Mouse (Mus musculus) MEL (cell line): Measurements from ENCODE around the gene Tbca. TPM values are rescaled to one million over a fixed set of nuclear protein-coding genes. Genes with fewer than 3 reads are reported as not detected.

Source experiments
- DNase-seq: peaks from one replicate; pipeline ENCODE4 v3.0.0; 2011; ENCODE audit warnings: low read depth, low spot score
- H3K27ac ChIP-seq: 2 replicates; pipeline ENCODE4 v1.5.1; 2012; ENCODE audit warnings: low read depth, mild to moderate bottlenecking, control low read depth, low read length, moderate library complexity; ENCODE audit not compliant: control insufficient read depth
- H3K27me3 ChIP-seq, 2 experiments: fragments of 150-350 bp in 1 of 2; sonication (generic) in 1 of 2; 2 replicates each; pipeline ENCODE4 v1.6.1; 2012; ENCODE audit warnings: low read length in 2 of 2, mild to moderate bottlenecking in 2 of 2, improper control_type of control experiment in 1 of 2, moderate library complexity in 1 of 2; ENCODE audit not compliant: insufficient read depth in 2 of 2, control insufficient read depth in 1 of 2
- H3K36me3 ChIP-seq, 2 experiments: 2 replicates each; pipeline ENCODE4 v1.6.1; 2012 to 2014; ENCODE audit warnings: low read length in 2 of 2, improper control_type of control experiment in 1 of 2, inconsistent platforms in 1 of 2, mild to moderate bottlenecking in 1 of 2; ENCODE audit not compliant: insufficient read depth in 2 of 2, control insufficient read depth in 1 of 2
- H3K4me1 ChIP-seq, 2 experiments: fragments of 150-350 bp in 1 of 2; sonication (generic) in 1 of 2; 2 replicates each; pipeline ENCODE4 v1.6.1; 2012; ENCODE audit warnings: low read length in 2 of 2, improper control_type of control experiment in 1 of 2, mild to moderate bottlenecking in 1 of 2; ENCODE audit not compliant: insufficient read depth in 2 of 2, control insufficient read depth in 1 of 2
- H3K4me3 ChIP-seq, 2 experiments: fragments of 150-350 bp in 1 of 2; sonication (generic) in 1 of 2; 2 replicates each; pipeline ENCODE4 v1.5.1; 2012; ENCODE audit warnings: low read depth in 2 of 2, low read length in 2 of 2, mild to moderate bottlenecking in 2 of 2, moderate library complexity in 2 of 2, control low read depth in 1 of 2, improper control_type of control experiment in 1 of 2; ENCODE audit not compliant: control insufficient read depth in 1 of 2, insufficient read depth in 1 of 2
- H3K79me2 ChIP-seq: 2 replicates; pipeline ENCODE4 v1.6.1; 2012; ENCODE audit warnings: mild to moderate bottlenecking, low read length, moderate library complexity; ENCODE audit not compliant: control insufficient read depth, poor library complexity, insufficient read depth
- H3K9ac ChIP-seq: 2 replicates; pipeline ENCODE4 v1.6.1; 2012; ENCODE audit warnings: low read depth, mild to moderate bottlenecking, control low read depth, low read length, moderate library complexity; ENCODE audit not compliant: control insufficient read depth, poor library complexity, severe bottlenecking
- H3K9me3 ChIP-seq: fragments of 150-350 bp; sonication (generic); replicated peaks from 2 replicates; pipeline ENCODE4 v1.6.1; 2012; ENCODE audit warnings: mild to moderate bottlenecking, low read length, improper control_type of control experiment, moderate library complexity; ENCODE audit not compliant: insufficient read depth
- BHLHE40 ChIP-seq: IDR thresholded peaks from 2 replicates; pipeline ENCODE4 v1.6.1; 2012; ENCODE audit warnings: low read depth, mild to moderate bottlenecking, inconsistent platforms, low read length, improper control_type of control experiment, borderline replicate concordance
- CHD1 ChIP-seq: IDR thresholded peaks from 2 replicates; pipeline ENCODE4 v1.6.1; 2012; ENCODE audit warnings: low read depth, mild to moderate bottlenecking, inconsistent platforms, low read length, improper control_type of control experiment
- CTCF ChIP-seq, 3 experiments: IDR thresholded peaks in 2 of 3; conservative IDR thresholded peaks in 1 of 3; 2 replicates each; pipeline ENCODE4 v1.5.1; 2011 to 2012; ENCODE audit warnings: low read length in 3 of 3, low read depth in 2 of 3, mild to moderate bottlenecking in 2 of 3, improper control_type of control experiment in 1 of 3, inconsistent platforms in 1 of 3, mixed read lengths in 1 of 3, moderate library complexity in 1 of 3; ENCODE audit not compliant: control insufficient read depth in 1 of 3, insufficient read depth in 1 of 3, poor library complexity in 1 of 3, severe bottlenecking in 1 of 3
- E2F4 ChIP-seq: IDR thresholded peaks from 2 replicates; pipeline ENCODE4 v1.6.1; 2011; ENCODE audit warnings: low read depth, low read length, improper control_type of control experiment, borderline replicate concordance
- ELF1 ChIP-seq: IDR thresholded peaks from 2 replicates; pipeline ENCODE4 v1.6.1; 2014; ENCODE audit warnings: low read depth, mild to moderate bottlenecking, inconsistent platforms, low read length, improper control_type of control experiment, moderate library complexity
- GABPA ChIP-seq: IDR thresholded peaks from 2 replicates; pipeline ENCODE4 v1.6.1; 2012; ENCODE audit warnings: low read depth, mild to moderate bottlenecking, inconsistent platforms, low read length, improper control_type of control experiment, moderate library complexity
- GATA1 ChIP-seq: IDR thresholded peaks from 2 replicates; pipeline ENCODE4 v1.6.1; 2011; ENCODE audit warnings: low read depth, low read length, improper control_type of control experiment
- JUND ChIP-seq: IDR thresholded peaks from 2 replicates; pipeline ENCODE4 v1.6.1; 2011; ENCODE audit warnings: low read depth, mild to moderate bottlenecking, improper control_type of control experiment, low read length
- MAX ChIP-seq: IDR thresholded peaks from 2 replicates; pipeline ENCODE4 v1.6.1; 2011; ENCODE audit warnings: low read length, improper control_type of control experiment
- MXI1 ChIP-seq: IDR thresholded peaks from 2 replicates; pipeline ENCODE4 v1.6.1; 2011; ENCODE audit warnings: mild to moderate bottlenecking, low read depth, low read length, improper control_type of control experiment
- MYB ChIP-seq: IDR thresholded peaks from 2 replicates; pipeline ENCODE4 v1.6.1; 2011; ENCODE audit warnings: mild to moderate bottlenecking, low read depth, low read length, improper control_type of control experiment
- NRF1 ChIP-seq: IDR thresholded peaks from 2 replicates; pipeline ENCODE4 v1.6.1; 2014; ENCODE audit warnings: low read depth, mild to moderate bottlenecking, inconsistent platforms, low read length, improper control_type of control experiment, moderate library complexity; ENCODE audit not compliant: poor library complexity, insufficient read depth, severe bottlenecking
- POLR2A ChIP-seq, 2 experiments: IDR thresholded peaks; 2 replicates each; pipeline ENCODE4 v1.6.1; 2011 to 2012; ENCODE audit warnings: low read length in 2 of 2, mild to moderate bottlenecking in 2 of 2, control low read depth in 1 of 2, improper control_type of control experiment in 1 of 2, low read depth in 1 of 2, moderate library complexity in 1 of 2; ENCODE audit not compliant: control insufficient read depth in 1 of 2, insufficient read depth in 1 of 2, poor library complexity in 1 of 2
- POLR2AphosphoS5 ChIP-seq: IDR thresholded peaks from 2 replicates; pipeline ENCODE4 v1.6.1; 2012; ENCODE audit warnings: low read depth, borderline replicate concordance, mild to moderate bottlenecking, inconsistent platforms, low read length, moderate library complexity, mixed read lengths
- RAD21 ChIP-seq: IDR thresholded peaks from 2 replicates; pipeline ENCODE4 v1.6.1; 2011; ENCODE audit warnings: mild to moderate bottlenecking, low read depth, low read length, improper control_type of control experiment
- SMC3 ChIP-seq: IDR thresholded peaks from 2 replicates; pipeline ENCODE4 v1.6.1; 2011; ENCODE audit warnings: low read depth, low read length, improper control_type of control experiment
- UBTF ChIP-seq: IDR thresholded peaks from 2 replicates; pipeline ENCODE4 v1.6.1; 2012; ENCODE audit warnings: low read depth, mild to moderate bottlenecking, inconsistent platforms, low read length, improper control_type of control experiment, moderate library complexity, borderline replicate concordance; ENCODE audit not compliant: insufficient read depth
- USF1 ChIP-seq: IDR thresholded peaks from 2 replicates; pipeline ENCODE4 v1.6.1; 2014; ENCODE audit warnings: low read depth, mild to moderate bottlenecking, inconsistent platforms, low read length, improper control_type of control experiment, moderate library complexity
- ZKSCAN1 ChIP-seq: IDR thresholded peaks from 2 replicates; pipeline ENCODE4 v1.6.1; 2012; ENCODE audit warnings: low read depth, mild to moderate bottlenecking, inconsistent platforms, low read length, improper control_type of control experiment, moderate library complexity
- ZMIZ1 ChIP-seq: IDR thresholded peaks from 2 replicates; pipeline ENCODE4 v1.6.1; 2012; ENCODE audit warnings: low read depth, mild to moderate bottlenecking, inconsistent platforms, low read length, improper control_type of control experiment, moderate library complexity
- polyA plus RNA-seq, 2 experiments: library from polyadenylated mRNA; stranded (reverse) in 1 of 2; unstranded in 1 of 2; fragments of >175 nt in 1 of 2; fragments of >200 nt in 1 of 2; gene quantifications; 2 replicates each; pipeline versions ENCODE4 v1.2.1 to v1.2.4; 2012; ENCODE audit warnings: low replicate concordance in 2 of 2, low read depth in 1 of 2; ENCODE audit not compliant: insufficient read length in 2 of 2, insufficient read depth in 1 of 2, missing spikeins in 1 of 2
- total RNA-seq: library from RNA; depleted of rRNA; stranded (reverse); fragments of 300-350 nt; gene quantifications from 2 replicates; pipeline ENCODE4 v1.2.3, GENCODE M21; 2012

The Tbca gene
- total and polyA plus RNA-seq, 3 experiments: 155 to 263 TPM; not detected in 1

DNA sequence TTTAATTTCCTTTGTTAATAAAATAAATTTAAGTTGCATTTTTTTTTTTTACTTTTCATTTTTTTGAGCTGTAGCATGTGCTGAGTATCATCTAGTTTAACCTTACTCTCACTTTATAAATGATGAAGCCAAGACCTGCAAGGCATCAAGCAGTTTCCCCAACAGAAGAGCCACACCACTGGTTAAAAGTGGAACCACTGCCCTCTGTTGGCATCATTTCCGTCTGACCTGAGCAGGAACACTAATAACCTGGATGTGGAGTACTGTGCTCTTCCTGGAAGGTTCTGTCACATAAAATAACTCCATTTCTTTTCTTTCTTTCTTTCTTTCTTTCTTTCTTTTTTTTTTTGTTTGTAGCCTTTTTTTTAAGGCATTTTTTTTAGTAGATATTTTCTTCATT, 21.0 kb downstream of the Tbca start:
- TF ChIP-seq CTCF (IDR thresholded peaks at IDR 0.05 in 2 of 3, conservative IDR thresholded peaks at IDR 0.05 in 1 of 3; ENCODE audit: control insufficient read depth in 1 of 3, insufficient read depth in 1 of 3, low read depth in 2 of 3, low read length in 3 of 3, poor library complexity in 1 of 3, severe bottlenecking in 1 of 3) (peak in 1 of 3 experiments; percentile 17; a peak in 1 of 6 replicates), ZKSCAN1 (no peak), BHLHE40 (no peak)
- Histone ChIP-seq H3K4me3 (no peak overlapping the region), H3K27ac (no peak overlapping the region), H3K27me3 (no peaks in the 10 kb centered on the region), H3K79me2 (peaks cover 11% of the 10 kb centered on the region), H3K4me1 (no peaks in the 10 kb centered on the region), H3K9me3 (no peaks in the 10 kb centered on the region), H3K36me3 (peaks cover 0 to 3% of the 10 kb centered on the region in 2 experiments; a peak in 3 of 4 replicates), H3K9ac (no peak overlapping the region)
- no peak for DNase-seq

- Histone ChIP-seq H3K27me3 (no peaks in the 10 kb centered on the region), H3K4me3 (no peak overlapping the region), H3K79me2 (peaks cover 13% of the 10 kb centered on the region), H3K9me3 (no peaks in the 10 kb centered on the region), H3K36me3 (peaks cover 0 to 3% of the 10 kb centered on the region in 2 experiments; a peak in 3 of 4 replicates), H3K27ac (no peak overlapping the region), H3K9ac (no peak overlapping the region), H3K4me1 (no peaks in the 10 kb centered on the region)
- no peak for DNase-seq
- TF ChIP-seq USF1 (no peak), GABPA (no peak), RAD21 (no peak), CTCF (IDR thresholded peaks at IDR 0.05 in 2 of 3, conservative IDR thresholded peaks at IDR 0.05 in 1 of 3; ENCODE audit: control insufficient read depth in 1 of 3, insufficient read depth in 1 of 3, low read depth in 2 of 3, low read length in 3 of 3, poor library complexity in 1 of 3, severe bottlenecking in 1 of 3) (no peak)
Measured at GRCm38 (mm10) chr13:94811451-94811850, 22.7 kb downstream of the Tbca start.

- H3K27me3 ChIP-seq: no peaks in the 10 kb centered on the region
- no peak overlapping the region for H3K9ac ChIP-seq
- peaks cover 12% of the 10 kb centered on the region for H3K79me2 ChIP-seq
- no peak overlapping the region for H3K4me3 ChIP-seq
- no peak overlapping the region for H3K27ac ChIP-seq
- no peaks in the 10 kb centered on the region for H3K9me3 ChIP-seq
- TF ChIP-seq SMC3: no peak
- TF ChIP-seq GATA1: no peak
- DNase-seq: no peak
- peaks cover 0 to 1% of the 10 kb centered on the region in 2 experiments; a peak in 2 of 4 replicates for H3K36me3 ChIP-seq
- no peaks in the 10 kb centered on the region for H3K4me1 ChIP-seq
Measured at GRCm38 (mm10) chr13:94813770-94814169, 25.1 kb downstream of the Tbca start.

DNA sequence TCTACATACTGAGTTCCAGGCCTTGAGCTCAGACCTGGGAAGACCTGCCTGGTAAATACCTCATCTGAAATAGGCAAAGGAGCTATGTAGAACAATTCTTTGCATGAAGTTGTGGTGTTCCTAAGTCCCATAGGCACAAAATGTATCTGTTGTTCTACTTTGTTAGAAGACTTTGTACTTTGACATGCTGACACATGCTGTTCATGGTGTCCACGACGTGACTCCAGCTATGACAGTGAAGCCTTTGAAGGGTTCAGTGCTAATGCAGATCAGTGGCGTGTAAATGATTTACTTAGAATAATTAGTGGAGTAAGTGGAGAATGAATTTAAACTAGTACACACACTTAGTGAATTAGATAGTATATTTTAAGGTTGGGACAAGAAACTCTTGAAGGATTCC, 31.8 kb downstream of the Tbca start:
- H3K27ac ChIP-seq: no peak overlapping the region
- H3K9me3 ChIP-seq: no peaks in the 10 kb centered on the region
- H3K4me3 ChIP-seq: no peak overlapping the region
- H3K27me3 ChIP-seq: no peaks in the 10 kb centered on the region
- peaks cover 17% of the 10 kb centered on the region for H3K79me2 ChIP-seq
- no peak for DNase-seq
- H3K36me3 ChIP-seq: peaks cover 2 to 6% of the 10 kb centered on the region in 2 experiments
- 0 out of 4 replicates have a peak, but pooled peaks cover 0 to 2% of the 10 kb centered on the region in 2 experiments for H3K4me1 ChIP-seq
- H3K9ac ChIP-seq: no peak overlapping the region
- no peak for TF ChIP-seq ZMIZ1
- no peak for TF ChIP-seq MXI1
- no peak for TF ChIP-seq ELF1
- no peak for TF ChIP-seq NRF1
- no peak for TF ChIP-seq POLR2AphosphoS5
- no peak for TF ChIP-seq CHD1
- TF ChIP-seq CTCF (IDR thresholded peaks at IDR 0.05 in 2 of 3, conservative IDR thresholded peaks at IDR 0.05 in 1 of 3; ENCODE audit: control insufficient read depth in 1 of 3, insufficient read depth in 1 of 3, low read depth in 2 of 3, low read length in 3 of 3, poor library complexity in 1 of 3, severe bottlenecking in 1 of 3): no peak
- TF ChIP-seq MAX: no peak
- no peak for TF ChIP-seq JUND
- no peak for TF ChIP-seq E2F4
- no peak for TF ChIP-seq USF1
- no peak for TF ChIP-seq MYB
- TF ChIP-seq UBTF: no peak
- TF ChIP-seq POLR2A (IDR thresholded peaks at IDR 0.05; ENCODE audit: control insufficient read depth in 1 of 2, insufficient read depth in 1 of 2, low read depth in 1 of 2, low read length in 2 of 2, poor library complexity in 1 of 2): no peak
